Mouse (Mus musculus): ENCODE measurements around the gene Scd3. TPM values are rescaled to one million over a fixed set of nuclear protein-coding genes. Genes with fewer than 3 reads are reported as not detected.

Scd3 gene
- polyA plus RNA-seq (2016; fragmentation: Nextera tagmentation; extraction: Ambion mirVana): 0.17 and 0.30 TPM in 2 replicates

DNA sequence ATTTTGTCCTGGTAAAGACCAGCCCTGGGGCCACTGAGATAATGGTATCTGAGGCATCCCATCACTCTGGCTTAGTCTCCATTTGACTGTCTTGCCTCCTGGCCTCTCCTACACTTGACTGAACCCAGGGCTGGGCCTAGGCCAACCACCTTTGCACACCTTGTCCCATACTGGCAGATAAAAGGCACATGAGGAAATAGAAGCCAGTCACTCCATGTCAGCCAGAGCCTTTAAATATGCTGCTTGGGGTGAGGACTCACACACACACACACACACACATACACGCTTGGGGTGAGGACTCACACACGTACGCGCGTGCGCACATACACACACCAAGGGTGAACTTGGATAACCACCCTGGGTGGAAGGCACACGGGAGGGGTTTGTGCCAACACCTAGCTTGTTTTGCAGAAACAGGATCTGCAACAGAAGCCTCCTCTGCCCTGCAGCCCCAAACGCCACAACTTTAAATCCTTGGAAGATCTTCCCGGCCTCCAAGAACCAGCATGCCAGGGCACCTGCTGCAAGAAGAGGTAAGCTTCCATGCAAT lies at the start of gene Scd3:
TSS of gene Scd3 (plus strand) at position 255 of the 550 bp plus-strand sequence.
- no peak for DNase-seq (ENCODE audit: low spot score)
- 94% methylated on average over 9 of the region's 9 CpGs for WGBS
- no peaks in the 10 kb centered on the region for H3K27me3 ChIP-seq (ENCODE audit: low read depth, poor library complexity, severe bottlenecking)

DNA sequence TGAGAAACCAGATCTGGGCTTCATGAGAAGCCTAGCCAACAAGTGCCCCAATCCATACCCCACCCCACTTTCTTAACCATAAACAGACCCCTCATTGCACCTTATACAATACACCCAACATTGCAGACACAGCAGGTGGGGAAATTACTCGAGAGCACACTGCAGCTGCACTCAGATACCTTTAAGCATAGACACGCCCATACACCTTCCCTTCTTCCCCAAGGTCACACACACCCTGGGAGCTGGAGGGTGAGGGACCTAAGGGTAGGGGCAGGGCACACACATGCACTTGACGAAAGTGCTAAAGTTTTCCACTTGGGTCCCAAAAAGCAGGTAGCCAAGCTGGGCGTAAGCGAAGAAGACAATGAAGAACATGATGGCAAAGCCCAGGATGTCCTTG lies 49.3 kb upstream of the Scd3 start:
- Histone ChIP-seq H3K9me3 (replicated peaks) (no peaks in the 10 kb centered on the region), H3K27me3 (ENCODE audit: low read depth, poor library complexity, severe bottlenecking) (peaks cover 8% of the 10 kb centered on the region), H3K4me3 (no peak overlapping the region), H3K27ac (replicated peaks) (no peak overlapping the region), H3K4me1 (no peaks in the 10 kb centered on the region), H3K36me3 (no peaks in the 10 kb centered on the region)
- 87% methylated on average over 5 of the region's 5 CpGs for WGBS
- no peak for DNase-seq (ENCODE audit: low spot score)

More for the DNA sequence above, at the start of gene Scd3:
- no peaks in the 10 kb centered on the region for H3K36me3 ChIP-seq
- H3K27ac ChIP-seq (replicated peaks): no peak within 1 kb of the TSS
- H3K4me1 ChIP-seq: no peaks in the 10 kb centered on the region
- no peak within 1 kb of the TSS for H3K4me3 ChIP-seq
- H3K9me3 ChIP-seq (replicated peaks): 0 out of 2 replicates have a peak, but pooled peaks cover 5% of the 10 kb centered on the region

GRCm38 (mm10) chr19:44157005-44157404 lies 46.1 kb upstream of the Scd3 start:
- no peak for DNase-seq (ENCODE audit: low spot score)
- no peaks in the 10 kb centered on the region for H3K4me1 ChIP-seq
- H3K27me3 ChIP-seq (ENCODE audit: low read depth, poor library complexity, severe bottlenecking): no peaks in the 10 kb centered on the region; the same call in 1 of the 2 replicates
- H3K9me3 ChIP-seq (replicated peaks): no peaks in the 10 kb centered on the region
- WGBS: 93% methylated on average over 10 of the region's 10 CpGs
- H3K36me3 ChIP-seq: no peaks in the 10 kb centered on the region
- no peak overlapping the region for H3K4me3 ChIP-seq
- no peak overlapping the region for H3K27ac ChIP-seq (replicated peaks)

DNA sequence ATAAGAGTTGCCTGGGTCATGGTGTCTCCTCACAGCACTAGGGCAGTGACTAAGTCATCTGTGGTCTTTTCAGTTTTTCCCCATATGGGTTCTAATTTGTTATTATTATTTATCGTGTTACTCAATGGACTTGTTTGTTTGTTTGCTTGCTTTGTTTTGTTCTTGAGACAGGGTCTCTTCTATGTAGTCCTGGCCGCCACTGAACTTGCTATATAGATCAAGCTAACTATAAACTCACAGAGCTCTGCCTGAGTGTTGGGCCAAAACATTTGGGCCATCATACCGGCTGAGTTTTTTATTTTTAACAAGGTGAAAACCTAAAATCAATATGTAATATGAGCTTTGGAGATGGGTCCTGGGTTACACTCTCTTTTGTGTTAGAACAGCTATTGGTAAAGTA lies 43.7 kb upstream of the Scd3 start:
- Histone ChIP-seq H3K36me3 (no peaks in the 10 kb centered on the region), H3K9me3 (replicated peaks) (no peaks in the 10 kb centered on the region), H3K27me3 (ENCODE audit: low read depth, poor library complexity, severe bottlenecking) (no peaks in the 10 kb centered on the region), H3K27ac (replicated peaks) (no peak overlapping the region), H3K4me1 (no peaks in the 10 kb centered on the region), H3K4me3 (no peak overlapping the region)
- DNase-seq (ENCODE audit: low spot score): no peak
- WGBS: 81% methylated on average over 3 of the region's 3 CpGs

- Histone ChIP-seq H3K36me3 (no peaks in the 10 kb centered on the region), H3K4me1 (no peaks in the 10 kb centered on the region), H3K4me3 (no peak overlapping the region), H3K27ac (replicated peaks) (no peak overlapping the region), H3K9me3 (replicated peaks) (no peaks in the 10 kb centered on the region), H3K27me3 (ENCODE audit: low read depth, poor library complexity, severe bottlenecking) (no peaks in the 10 kb centered on the region)
- no peak for DNase-seq (ENCODE audit: low spot score)
- WGBS: 25% methylated on average over 3 of the region's 3 CpGs
These were observed 41.6 kb upstream of the Scd3 start for GRCm38 (mm10) chr19:44161515-44161914.

- Histone ChIP-seq H3K4me3 (no peak overlapping the region), H3K4me1 (no peaks in the 10 kb centered on the region), H3K9me3 (replicated peaks) (peaks cover 9% of the 10 kb centered on the region; the same call in 1 of the 2 replicates), H3K36me3 (no peaks in the 10 kb centered on the region), H3K27ac (replicated peaks) (no peak overlapping the region), H3K27me3 (ENCODE audit: low read depth, poor library complexity, severe bottlenecking) (no peaks in the 10 kb centered on the region)
- 62% methylated on average over 8 of the region's 8 CpGs for WGBS
- no peak for DNase-seq (ENCODE audit: low spot score)
These were observed 28.2 kb upstream of the Scd3 start for GRCm38 (mm10) chr19:44174835-44175234.

GRCm38 (mm10) chr19:44176741-44177140 lies 26.3 kb upstream of the Scd3 start:
- no peak for DNase-seq (ENCODE audit: low spot score)
- H3K27me3 ChIP-seq (ENCODE audit: low read depth, poor library complexity, severe bottlenecking): no peaks in the 10 kb centered on the region
- no peaks in the 10 kb centered on the region for H3K36me3 ChIP-seq
- WGBS: 91% methylated on average over 3 of the region's 3 CpGs
- H3K4me3 ChIP-seq: no peak overlapping the region
- peaks cover 9% of the 10 kb centered on the region; the same call in 1 of the 2 replicates for H3K9me3 ChIP-seq (replicated peaks)
- H3K4me1 ChIP-seq: no peaks in the 10 kb centered on the region
- no peak overlapping the region for H3K27ac ChIP-seq (replicated peaks)

- no peak overlapping the region for H3K27ac ChIP-seq (replicated peaks)
- DNase-seq (ENCODE audit: low spot score): no peak
- H3K27me3 ChIP-seq (ENCODE audit: low read depth, poor library complexity, severe bottlenecking): no peaks in the 10 kb centered on the region
- no peaks in the 10 kb centered on the region; the same call in 1 of the 2 replicates for H3K9me3 ChIP-seq (replicated peaks)
- H3K4me3 ChIP-seq: no peak overlapping the region
- no peaks in the 10 kb centered on the region for H3K36me3 ChIP-seq
- 93% methylated on average over 1 of the region's 1 CpGs for WGBS
- H3K4me1 ChIP-seq: no peaks in the 10 kb centered on the region
These were observed 22.6 kb upstream of the Scd3 start for GRCm38 (mm10) chr19:44180502-44180901.

DNA sequence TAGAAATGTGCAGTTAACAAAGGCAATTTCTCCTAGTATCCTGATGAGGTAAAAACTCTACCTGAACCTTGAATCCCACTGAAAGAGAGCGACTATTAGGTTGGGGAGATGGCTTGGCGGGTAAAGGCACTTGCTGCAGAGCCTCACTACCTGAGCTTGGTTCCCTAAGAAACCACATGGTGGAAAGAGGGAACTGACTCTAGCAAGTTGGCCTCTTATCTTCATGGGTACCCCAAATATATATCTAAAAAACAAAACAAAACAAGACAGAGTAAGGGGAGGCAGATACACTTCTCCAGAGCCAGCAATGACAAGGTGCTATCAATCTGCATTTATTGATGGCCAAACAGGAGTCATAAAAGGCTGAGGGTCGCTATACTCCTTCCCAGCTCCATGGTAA lies 19.1 kb upstream of the Scd3 start:
- Histone ChIP-seq H3K4me1 (no peaks in the 10 kb centered on the region), H3K36me3 (no peaks in the 10 kb centered on the region), H3K9me3 (replicated peaks) (no peaks in the 10 kb centered on the region), H3K27ac (replicated peaks) (no peak overlapping the region), H3K4me3 (no peak overlapping the region), H3K27me3 (ENCODE audit: low read depth, poor library complexity, severe bottlenecking) (no peaks in the 10 kb centered on the region)
- no peak for DNase-seq (ENCODE audit: low spot score)
- WGBS: 72% methylated on average over 3 of the region's 3 CpGs

DNA sequence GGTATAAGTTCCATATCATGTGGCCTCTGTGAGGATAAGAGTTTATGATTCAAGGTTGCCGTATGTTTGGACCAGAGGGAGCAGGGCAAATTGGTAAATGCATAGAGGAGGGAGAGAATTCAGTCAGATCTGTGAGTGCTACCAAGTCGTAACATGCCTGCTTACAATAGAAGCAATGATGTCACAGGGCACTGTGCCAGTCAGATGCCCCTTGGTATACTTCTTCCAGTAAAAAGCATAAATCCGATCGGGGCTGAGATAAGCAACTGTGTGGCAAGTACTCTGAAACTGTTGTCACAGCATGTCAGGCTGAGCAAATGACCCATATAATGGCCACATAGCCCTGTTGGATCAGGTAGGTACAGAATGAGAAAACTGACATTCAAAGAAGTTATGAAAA lies 14.0 kb upstream of the Scd3 start:
- DNase-seq (ENCODE audit: low spot score): no peak
- H3K36me3 ChIP-seq: no peaks in the 10 kb centered on the region
- H3K9me3 ChIP-seq (replicated peaks): no peaks in the 10 kb centered on the region
- H3K27me3 ChIP-seq (ENCODE audit: low read depth, poor library complexity, severe bottlenecking): no peaks in the 10 kb centered on the region; the same call in 1 of the 2 replicates
- WGBS: 89% methylated on average over 4 of the region's 4 CpGs
- H3K4me3 ChIP-seq: no peak overlapping the region
- H3K27ac ChIP-seq (replicated peaks): no peak overlapping the region
- H3K4me1 ChIP-seq: 0 out of 2 replicates have a peak, but pooled peaks cover 8% of the 10 kb centered on the region

- peak within 1 kb of the TSS; percentile 52; the same call in 1 of the 2 replicates for H3K27ac ChIP-seq (replicated peaks)
- H3K27me3 ChIP-seq (ENCODE audit: low read depth, poor library complexity, severe bottlenecking): no peaks in the 10 kb centered on the region; the same call in 1 of the 2 replicates
- no peak within 1 kb of the TSS for H3K4me3 ChIP-seq
- no peak for DNase-seq (ENCODE audit: low spot score)
- no peaks in the 10 kb centered on the region for H3K36me3 ChIP-seq
- H3K9me3 ChIP-seq (replicated peaks): no peaks in the 10 kb centered on the region
- peaks cover 12% of the 10 kb centered on the region for H3K4me1 ChIP-seq
- WGBS: 44% methylated on average over 3 of the region's 3 CpGs
These were observed 10.7 kb upstream of the Scd3 start, which contains the start of gene Pkd2l1 for GRCm38 (mm10) chr19:44192342-44192741. Gene Pkd2l1 (minus strand): TSS chr19:44192442.

DNA sequence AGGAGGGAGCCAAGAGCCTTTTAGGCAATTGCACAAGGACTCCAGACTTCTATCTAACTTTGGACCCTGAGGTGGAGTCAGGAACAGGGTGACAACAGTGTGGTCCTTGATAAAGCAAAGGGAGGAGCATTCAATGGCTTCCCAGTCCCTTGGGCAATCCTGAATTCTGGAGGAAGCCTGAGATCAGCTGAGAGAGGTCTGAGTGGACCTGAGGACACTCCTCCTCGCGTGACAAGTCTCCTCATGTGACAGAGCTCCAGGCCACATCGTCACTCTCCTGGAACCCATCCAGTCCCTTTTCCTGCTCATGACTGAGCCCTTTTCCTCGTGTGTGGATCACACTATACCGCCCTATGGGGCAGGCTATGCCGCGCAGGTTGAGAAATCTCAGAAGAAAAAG lies 9.2 kb upstream of the Scd3 start:
- Histone ChIP-seq H3K27ac (replicated peaks) (no peak overlapping the region), H3K9me3 (replicated peaks) (no peaks in the 10 kb centered on the region), H3K4me1 (peaks cover 12% of the 10 kb centered on the region), H3K36me3 (no peaks in the 10 kb centered on the region), H3K27me3 (ENCODE audit: low read depth, poor library complexity, severe bottlenecking) (no peaks in the 10 kb centered on the region; the same call in 1 of the 2 replicates), H3K4me3 (no peak overlapping the region)
- no peak for DNase-seq (ENCODE audit: low spot score)
- WGBS: 90% methylated on average over 7 of the region's 7 CpGs

DNA sequence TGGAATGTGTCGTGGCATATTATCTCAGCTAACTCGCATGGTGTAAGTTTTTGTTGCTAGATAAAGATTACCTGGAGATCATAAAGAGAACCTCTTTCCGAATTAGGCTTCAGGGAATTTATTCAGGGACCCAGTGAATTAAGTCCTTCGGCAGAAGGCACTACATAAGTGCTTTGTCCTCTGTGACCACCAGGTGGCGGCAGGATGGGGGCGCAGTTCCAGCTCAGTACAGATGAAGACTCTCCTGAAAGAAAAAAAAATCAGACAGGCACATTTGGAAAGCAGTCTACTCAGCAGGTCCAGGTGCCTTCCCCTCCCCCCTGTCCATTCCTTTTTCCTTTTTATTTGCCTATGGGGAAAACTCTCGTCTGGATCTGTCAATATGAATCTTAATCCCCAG lies 7.9 kb upstream of the Scd3 start:
- Histone ChIP-seq H3K4me3 (no peak overlapping the region), H3K27ac (replicated peaks) (no peak overlapping the region), H3K9me3 (replicated peaks) (no peaks in the 10 kb centered on the region), H3K36me3 (no peaks in the 10 kb centered on the region), H3K4me1 (peaks cover 12% of the 10 kb centered on the region), H3K27me3 (ENCODE audit: low read depth, poor library complexity, severe bottlenecking) (no peaks in the 10 kb centered on the region; the same call in 1 of the 2 replicates)
- WGBS: 12% methylated on average over 7 of the region's 7 CpGs
- peak; percentile 61 for DNase-seq (ENCODE audit: low spot score)
